20 mouse cellular contexts compared by ENCODE assay signal in the genomic region with DNA sequence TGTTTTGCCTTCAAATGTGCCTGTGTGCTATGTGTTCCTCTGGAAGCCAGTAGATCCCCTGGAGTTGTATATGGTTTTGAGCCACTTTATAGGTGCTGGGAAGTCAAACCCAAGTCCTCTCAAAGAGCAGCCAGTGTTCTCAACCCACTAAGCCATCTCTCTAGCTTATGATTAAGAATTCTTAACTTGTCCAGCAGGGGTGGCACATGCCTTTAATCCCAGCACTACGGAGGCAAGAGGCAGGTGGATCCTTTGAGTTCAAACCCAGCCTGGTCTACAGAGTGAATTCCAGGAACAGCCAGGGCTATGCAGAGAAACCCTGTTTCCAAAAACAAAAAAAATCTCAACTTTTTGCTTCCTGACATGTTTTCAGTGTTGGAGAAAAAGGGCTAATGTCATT. TPM values are rescaled to one million over a fixed set of nuclear protein-coding genes. Genes with fewer than 3 reads are reported as not detected.
DNase-seq lines count a peak whose midpoint lies in the region; ATAC-seq and TF ChIP-seq lines count a peak whose summit lies in the region.
"Had no signal": no experiment of that assay in that cellular context is flagged by ENCODE, and none has a peak within 500 bp of the region (broad histone marks: within the 10 kb centered on the region; RNA-seq: fewer than 3 reads in every experiment).

No protein-coding gene starts in this region.

- DNase-seq in hindbrain, postnatal 0 days (ENCODE audit: low spot score): no peak
- DNase-seq in testis, postnatal 10 days (ENCODE audit: low spot score): no peak
- DNase-seq in c-Kit-positive CD71-positive TER-119-positive erythroid progenitor cells, embryonic 14.5 days (ENCODE audit: low spot score): peak; percentile 19
- no peak for DNase-seq in stomach, postnatal 0 days (ENCODE audit: low spot score)
- DNase-seq in left cerebral cortex, postnatal 25 days (ENCODE audit: low spot score in 2 of 2): no peak
- DNase-seq: cerebellum, postnatal 25 days; heart, adult 18-20 months; heart, postnatal 4 days; kidney, adult 11 months; layer of hippocampus, adult 9-11 months; thymus, postnatal 14 days had no signal

- H3K9ac ChIP-seq in hindbrain, postnatal 0 days (replicated peaks; ENCODE audit: low read length): no peak overlapping the region
- no peak overlapping the region for H3K9ac ChIP-seq in hindbrain, embryonic 16.5 days (ENCODE audit: low read depth, low read length)
- H3K9ac ChIP-seq in stomach, postnatal 0 days (ENCODE audit: low read length): no peak overlapping the region
- H3K9ac ChIP-seq: embryonic facial prominence, embryonic 13.5 days had no signal

- no peak for TF ChIP-seq EP300 in stomach, postnatal 0 days (optimal IDR thresholded peaks at IDR 0.05)

- no peaks in the 10 kb centered on the region for H3K27me3 ChIP-seq in hindbrain, postnatal 0 days (ENCODE audit: insufficient read depth, low read length)
- H3K27me3 ChIP-seq in hindbrain, embryonic 16.5 days (replicated peaks; ENCODE audit: control insufficient read depth, insufficient read depth, low read length): no peaks in the 10 kb centered on the region
- no peaks in the 10 kb centered on the region for H3K27me3 ChIP-seq in testis, adult 2 months (ENCODE audit: control insufficient read depth, insufficient read depth, low read length)
- no peaks in the 10 kb centered on the region for H3K27me3 ChIP-seq in stomach, postnatal 0 days (ENCODE audit: control insufficient read depth, insufficient read depth, low read length)
- H3K27me3 ChIP-seq: embryonic facial prominence, embryonic 13.5 days; midbrain, embryonic 12.5 days had no signal

- no peak overlapping the region for H3K4me2 ChIP-seq in hindbrain, postnatal 0 days (ENCODE audit: low read depth, low read length)
- H3K4me2 ChIP-seq in hindbrain, embryonic 16.5 days (ENCODE audit: low read length): no peak overlapping the region
- no peak overlapping the region for H3K4me2 ChIP-seq in stomach, postnatal 0 days (replicated peaks; ENCODE audit: low read depth)
- H3K4me2 ChIP-seq: embryonic facial prominence, embryonic 13.5 days; midbrain, embryonic 12.5 days had no signal

- no peak overlapping the region for H3K4me3 ChIP-seq in hindbrain, postnatal 0 days (ENCODE audit: low read length)
- H3K4me3 ChIP-seq in hindbrain, embryonic 16.5 days (ENCODE audit: low read length): no peak overlapping the region
- peak overlapping the region; percentile 16; the same call in 1 of the 2 replicates for H3K4me3 ChIP-seq in testis, adult 2 months (ENCODE audit: control insufficient read depth, low read depth, low read length)
- no peak overlapping the region for H3K4me3 ChIP-seq in stomach, postnatal 0 days (ENCODE audit: low read depth, low read length)
- H3K4me3 ChIP-seq: embryonic facial prominence, embryonic 13.5 days; midbrain, embryonic 12.5 days had no signal

- no peaks in the 10 kb centered on the region for H3K9me3 ChIP-seq in hindbrain, postnatal 0 days (ENCODE audit: low read length)
- no peaks in the 10 kb centered on the region for H3K9me3 ChIP-seq in hindbrain, embryonic 16.5 days (ENCODE audit: control insufficient read depth, low read length)
- no peaks in the 10 kb centered on the region for H3K9me3 ChIP-seq in stomach, postnatal 0 days (ENCODE audit: control insufficient read depth, low read length)
- H3K9me3 ChIP-seq: embryonic facial prominence, embryonic 13.5 days; midbrain, embryonic 12.5 days had no signal

- H3K27ac ChIP-seq in hindbrain, postnatal 0 days: no peak overlapping the region
- no peak overlapping the region for H3K27ac ChIP-seq in hindbrain, embryonic 16.5 days (ENCODE audit: low read depth, low read length)
- no peak overlapping the region for H3K27ac ChIP-seq in testis, adult 2 months (ENCODE audit: control insufficient read depth, insufficient read depth, low read depth, low read length)
- H3K27ac ChIP-seq in stomach, postnatal 0 days (replicated peaks): no peak overlapping the region
- H3K27ac ChIP-seq: embryonic facial prominence, embryonic 13.5 days; midbrain, embryonic 12.5 days had no signal

- WGBS in hindbrain, postnatal 0 days: 50% methylated on average over 1 of the region's 1 CpGs
- WGBS in hindbrain, embryonic 16.5 days: 68% methylated on average over 1 of the region's 1 CpGs
- 77% methylated on average over 1 of the region's 1 CpGs for WGBS in stomach, postnatal 0 days

- no peak for ATAC-seq in hindbrain, postnatal 0 days
- no peak for ATAC-seq in hindbrain, embryonic 16.5 days
- ATAC-seq in stomach, postnatal 0 days (ENCODE audit: low FRiP score, low TSS enrichment): no peak
- no peak for ATAC-seq in granulocyte monocyte progenitor cell, adult 5-6 weeks (replicated peaks; ENCODE audit: poor library complexity, severe bottlenecking)

- H3K36me3 ChIP-seq in hindbrain, postnatal 0 days (ENCODE audit: insufficient read depth, low read length): peaks cover 13% of the 10 kb centered on the region; the same call in 1 of the 2 replicates
- H3K36me3 ChIP-seq in hindbrain, embryonic 16.5 days (ENCODE audit: control insufficient read depth, insufficient read depth, low read length): peaks cover 6% of the 10 kb centered on the region
- 0 out of 2 replicates have a peak, but pooled peaks cover 2% of the 10 kb centered on the region for H3K36me3 ChIP-seq in testis, adult 2 months (ENCODE audit: control insufficient read depth, insufficient read depth, low read length)
- 0 out of 2 replicates have a peak, but pooled peaks cover 5% of the 10 kb centered on the region for H3K36me3 ChIP-seq in stomach, postnatal 0 days (ENCODE audit: control insufficient read depth, insufficient read depth, low read length)

- H3K4me1 ChIP-seq in hindbrain, postnatal 0 days (ENCODE audit: insufficient read depth, low read length): peaks cover 5% of the 10 kb centered on the region
- peaks cover 12% of the 10 kb centered on the region for H3K4me1 ChIP-seq in hindbrain, embryonic 16.5 days (ENCODE audit: control insufficient read depth, insufficient read depth, low read depth, low read length)
- H3K4me1 ChIP-seq in testis, adult 2 months (ENCODE audit: control insufficient read depth, insufficient read depth, low read length): peaks cover 14% of the 10 kb centered on the region
- no peaks in the 10 kb centered on the region for H3K4me1 ChIP-seq in stomach, postnatal 0 days (replicated peaks; ENCODE audit: control insufficient read depth, insufficient read depth)

- intact Hi-C loops in left cerebral cortex, postnatal 25 days (cut with DNase I): no loop called here

- no peak for TF ChIP-seq POLR2A in testis, adult 2 months (IDR thresholded peaks at IDR 0.05; ENCODE audit: control insufficient read depth, low read depth, low read length)

- peak; percentile 26 for TF ChIP-seq CTCF in hindbrain, postnatal 0 days (IDR thresholded peaks at IDR 0.05; ENCODE audit: low read depth)
- no peak for TF ChIP-seq CTCF in testis, adult 2 months (IDR thresholded peaks at IDR 0.05; ENCODE audit: control insufficient read depth, insufficient read depth, insufficient replicate concordance, low read depth, low read length)
- peak; percentile 38 for TF ChIP-seq CTCF in stomach, postnatal 0 days (IDR thresholded peaks at IDR 0.05; ENCODE audit: low read depth)

RNA-seq across cellular contexts. Expression of gene Atf1, which starts 3.0 kb away (rescaled TPM):
- 5.9 and 9.8 TPM in 2 replicates for total RNA-seq in hindbrain, postnatal 0 days (2014; rRNA removed)
- 11.7 and 14.1 TPM in 2 replicates for polyA plus RNA-seq in hindbrain, postnatal 0 days (2015; fragmentation: Nextera tagmentation; extraction: Ambion mirVana)
- 11.8 and 13.1 TPM in 2 replicates for polyA plus RNA-seq in hindbrain, embryonic 16.5 days (2015; fragmentation: Nextera tagmentation; extraction: Ambion mirVana)
- 254 and 277 TPM in 2 replicates for polyA plus RNA-seq in testis, adult 2 months (2012; rRNA removed)
- polyA plus RNA-seq in stomach, postnatal 0 days (2015; fragmentation: Nextera tagmentation; extraction: Ambion mirVana): 27.3 and 27.7 TPM in 2 replicates
- total RNA-seq in granulocyte monocyte progenitor cell, adult 5-6 weeks (2014; fragmentation: Nextera tagmentation): 56.7 and 75.0 TPM in 2 replicates
- total RNA-seq in granulocyte monocyte progenitor cell, adult 5-6 weeks (2017): 62.3 and 63.0 TPM in 2 replicates
- total RNA-seq in left cerebral cortex, postnatal 25 days (2021): 10 to 100 TPM; 19.2 to 21.4 TPM

RNA-seq across cellular contexts. Expression of gene Tmprss12, which starts 50.0 kb away (rescaled TPM):
- total RNA-seq in hindbrain, postnatal 0 days (2014; rRNA removed): not detected in 2 replicates
- not detected in 2 replicates for polyA plus RNA-seq in hindbrain, postnatal 0 days (2015; fragmentation: Nextera tagmentation; extraction: Ambion mirVana)
- polyA plus RNA-seq in hindbrain, embryonic 16.5 days (2015; fragmentation: Nextera tagmentation; extraction: Ambion mirVana): not detected in 2 replicates
- polyA plus RNA-seq in testis, adult 2 months (2012; rRNA removed): 27.5 and 36.5 TPM in 2 replicates
- 0.11 TPM in 1 of 2 replicates, not detected in the other for polyA plus RNA-seq in stomach, postnatal 0 days (2015; fragmentation: Nextera tagmentation; extraction: Ambion mirVana)
- total RNA-seq in granulocyte monocyte progenitor cell, adult 5-6 weeks (2014; fragmentation: Nextera tagmentation): not detected in 2 replicates
- total RNA-seq in granulocyte monocyte progenitor cell, adult 5-6 weeks (2017): not detected in 2 replicates
- not detected for total RNA-seq in left cerebral cortex, postnatal 25 days (2021)
- total RNA-seq: heart, adult 18-20 months; heart, postnatal 4 days; left cerebral cortex, postnatal 36 days had no signal
- polyA plus RNA-seq: embryonic facial prominence, embryonic 13.5 days; forebrain, embryonic 11.5 days; lung, embryonic 16.5 days; midbrain, embryonic 12.5 days; neural tube, embryonic 11.5 days had no signal

Comparison
In these comparisons a context has a peak if more than half of its experiments do, and no peak if none do; other contexts are left out.
1. RNA of gene Tmprss12, which starts 50.0 kb away (polyA plus RNA-seq): 27.5 to 36.5 TPM in testis, adult 2 months; not detected in hindbrain, postnatal 0 days, not detected in hindbrain, embryonic 16.5 days and 0.11 TPM in stomach, postnatal 0 days; every median in the first group is over 10 times any median in the second.